Mouse (Mus musculus) megakaryocyte-erythroid progenitor cell, adult 5-6 weeks (primary cell): ENCODE measurements around the gene Vps52. TPM values are rescaled to one million over a fixed set of nuclear protein-coding genes. Genes with fewer than 3 reads are reported as not detected.

ENCODE experiments used
- ATAC-seq: replicated peaks from 2 replicates; pipeline ENCODE4 v1.8.0; 2016; ENCODE audit warnings: mild to moderate bottlenecking, inconsistent platforms; ENCODE audit not compliant: severe bottlenecking, poor library complexity, low FRiP score, low TSS enrichment
- total RNA-seq, 2 experiments: library from RNA; stranded (forward) in 1 of 2; stranded (reverse) in 1 of 2; fragments of 200-1000, 215-1000 nt in 1 of 2; fragments of >200 nt in 1 of 2; fragmentation: Nextera tagmentation in 1 of 2; gene quantifications; 2 replicates each; pipeline ENCODE4 v1.2.3; 2014 to 2017

Vps52 gene
- total RNA-seq, 2 experiments from 2014 or later, result 17.4 to 51.4 TPM

- ATAC-seq, result peak; percentile 72
Observed at GRCm38 (mm10) chr17:33919351-33920281, 36.0 kb upstream of the Vps52 start.

- 0 out of 2 replicates have a peak, but pooled peaks have one; percentile 14 for ATAC-seq
Observed at GRCm38 (mm10) chr17:33920282-33921097, 35.1 kb upstream of the Vps52 start.

- no peak for ATAC-seq
Observed at GRCm38 (mm10) chr17:33921361-33921760, 34.3 kb upstream of the Vps52 start.

- ATAC-seq, result peak; percentile 43
Observed at GRCm38 (mm10) chr17:33924577-33925283, 30.9 kb upstream of the Vps52 start.

- ATAC-seq, result no peak
Observed at GRCm38 (mm10) chr17:33925406-33926116, 30.1 kb upstream of the Vps52 start.

GRCm38 (mm10) chr17:33926207-33926932 lies 29.2 kb upstream of the Vps52 start:
- ATAC-seq, result no peak

- ATAC-seq, result no peak
Observed at GRCm38 (mm10) chr17:33928251-33928947, 27.2 kb upstream of the Vps52 start.

GRCm38 (mm10) chr17:33929371-33930279 lies 26.0 kb upstream of the Vps52 start, which contains the start of gene Rgl2:
Gene Rgl2, plus strand, starts transcription at chr17:33929543.
- ATAC-seq, result peak; percentile 66

- peak; percentile 31; the same call in 1 of the 2 replicates for ATAC-seq
Observed at GRCm38 (mm10) chr17:33930280-33931158, 25.1 kb upstream of the Vps52 start.

- no peak for ATAC-seq
Observed at GRCm38 (mm10) chr17:33931159-33931866, 24.3 kb upstream of the Vps52 start.

- ATAC-seq, result no peak
Observed at GRCm38 (mm10) chr17:33931947-33932346, 23.7 kb upstream of the Vps52 start.

- ATAC-seq, result no peak
Observed at GRCm38 (mm10) chr17:33932448-33932847, 23.2 kb upstream of the Vps52 start.

GRCm38 (mm10) chr17:33932970-33933369 lies 22.6 kb upstream of the Vps52 start:
- ATAC-seq, result no peak

- ATAC-seq, result no peak
Observed at GRCm38 (mm10) chr17:33935422-33936055, 20.1 kb upstream of the Vps52 start.

GRCm38 (mm10) chr17:33936993-33937392 lies 18.6 kb upstream of the Vps52 start:
- no peak for ATAC-seq
